Mouse (Mus musculus) ES-Bruce4 (cell line): ENCODE measurements around the gene Tspan17. TPM values are rescaled to one million over a fixed set of nuclear protein-coding genes. Genes with fewer than 3 reads are reported as not detected.

Source experiments
- H3K27ac ChIP-seq: 2 replicates; pipeline ENCODE4 v1.5.1; 2012; ENCODE audit warnings: low read length, inconsistent platforms; ENCODE audit not compliant: insufficient read depth
- H3K27me3 ChIP-seq: 2 replicates; pipeline ENCODE4 v1.6.1; 2012; ENCODE audit warnings: mild to moderate bottlenecking, low read length, inconsistent platforms; ENCODE audit not compliant: control insufficient read depth, poor library complexity, insufficient read depth, severe bottlenecking
- H3K36me3 ChIP-seq: 2 replicates; pipeline ENCODE4 v1.6.1; 2012; ENCODE audit warnings: inconsistent platforms, mild to moderate bottlenecking, low read length, moderate library complexity; ENCODE audit not compliant: control insufficient read depth, poor library complexity, insufficient read depth, severe bottlenecking
- H3K4me1 ChIP-seq: one replicate; pipeline ENCODE4 v1.8.1; 2011; ENCODE audit warnings: low read length; ENCODE audit not compliant: control insufficient read depth, insufficient read depth
- H3K4me3 ChIP-seq: 2 replicates; pipeline ENCODE4 v1.5.1; 2011; ENCODE audit warnings: low read depth, mild to moderate bottlenecking, low read length
- H3K9ac ChIP-seq: 2 replicates; pipeline ENCODE4 v1.6.1; 2012; ENCODE audit warnings: low read depth, mild to moderate bottlenecking, inconsistent platforms; ENCODE audit not compliant: poor library complexity, severe bottlenecking
- H3K9me3 ChIP-seq: replicated peaks from 2 replicates; pipeline ENCODE4 v1.6.1; 2012; ENCODE audit warnings: mild to moderate bottlenecking, low read length, inconsistent platforms; ENCODE audit not compliant: control insufficient read depth, poor library complexity, insufficient read depth, severe bottlenecking
- CTCF ChIP-seq: IDR thresholded peaks from one replicate; pipeline ENCODE4 v1.8.1; 2011; ENCODE audit warnings: low read depth, low read length
- EP300 ChIP-seq: IDR thresholded peaks from 2 replicates; pipeline ENCODE4 v1.6.1; 2011; ENCODE audit warnings: low read depth, low read length; ENCODE audit not compliant: insufficient read depth
- POLR2A ChIP-seq: IDR thresholded peaks from one replicate; pipeline ENCODE4 v1.8.1; 2011; ENCODE audit warnings: low read length; ENCODE audit not compliant: insufficient read depth
- polyA plus RNA-seq: library from polyadenylated mRNA; stranded (reverse); fragments of >200 nt; gene quantifications from 2 replicates; pipeline ENCODE4 v1.2.4, GENCODE M21; 2011; ENCODE audit warnings: low read depth; ENCODE audit not compliant: missing spikeins, insufficient read depth, insufficient read length

Tspan17 gene
- polyA plus RNA-seq, 1 experiment = 12.3 TPM

DNA sequence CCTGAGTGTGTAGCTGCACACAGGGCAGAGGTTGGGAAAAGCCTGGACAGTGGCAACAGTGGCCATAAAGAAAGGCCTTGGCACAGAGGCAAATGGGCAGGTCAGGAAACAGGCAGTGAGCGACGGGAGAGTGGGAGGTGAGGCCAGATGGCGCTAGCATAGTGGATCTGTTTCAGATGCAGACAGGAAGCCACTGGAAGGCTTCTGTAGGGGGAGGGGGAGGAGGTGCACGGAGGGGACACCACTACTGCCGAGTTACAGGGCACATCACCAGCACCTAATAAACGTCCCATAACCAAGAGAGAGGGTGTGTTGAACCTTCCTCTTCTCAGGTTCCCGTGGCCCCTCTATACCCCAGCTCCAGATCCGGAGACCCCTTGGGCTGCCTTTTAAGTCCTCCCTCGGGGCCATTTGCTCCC lies 48.3 kb downstream of the Tspan17 start:
- H3K9ac ChIP-seq = no peak overlapping the region
- no peaks in the 10 kb centered on the region for H3K36me3 ChIP-seq
- no peak overlapping the region for H3K27ac ChIP-seq
- H3K4me3 ChIP-seq = no peak overlapping the region
- H3K9me3 ChIP-seq = no peaks in the 10 kb centered on the region
- H3K4me1 ChIP-seq = peaks cover 2% of the 10 kb centered on the region
- TF ChIP-seq EP300 (no peak), CTCF (no peak), POLR2A (no peak)
- no peaks in the 10 kb centered on the region for H3K27me3 ChIP-seq

- Histone ChIP-seq H3K4me3 (no peak overlapping the region), H3K36me3 (no peaks in the 10 kb centered on the region), H3K27me3 (no peaks in the 10 kb centered on the region), H3K9me3 (no peaks in the 10 kb centered on the region), H3K9ac (no peak overlapping the region), H3K27ac (no peak overlapping the region), H3K4me1 (peaks cover 2% of the 10 kb centered on the region)
- TF ChIP-seq CTCF (no peak), POLR2A (no peak), EP300 (no peak)
Measured at GRCm38 (mm10) chr13:54838540-54838939, 49.4 kb downstream of the Tspan17 start.

DNA sequence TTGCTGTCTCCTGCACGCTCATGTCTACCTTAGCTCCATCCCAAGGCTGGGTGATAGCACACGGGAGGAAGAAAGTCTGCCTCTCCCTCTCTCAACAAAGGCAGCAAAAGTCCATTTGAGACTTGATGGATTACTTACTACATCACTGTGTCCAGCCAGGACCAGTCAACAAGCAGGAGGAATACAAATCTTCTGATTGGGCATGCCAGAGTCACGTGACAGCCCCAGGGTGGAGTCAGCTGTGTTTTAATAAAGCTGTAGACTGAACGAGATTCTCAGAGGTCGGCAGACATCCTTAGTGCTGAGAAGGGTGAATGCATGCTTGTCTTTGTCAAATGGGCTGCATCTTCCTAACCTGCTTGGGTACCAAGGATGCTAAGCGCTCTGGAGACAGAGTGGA lies 50.0 kb downstream of the Tspan17 start:
- Histone ChIP-seq H3K27me3 (no peaks in the 10 kb centered on the region), H3K4me3 (no peak overlapping the region), H3K9me3 (no peaks in the 10 kb centered on the region), H3K27ac (no peak overlapping the region), H3K4me1 (peaks cover 2% of the 10 kb centered on the region), H3K9ac (no peak overlapping the region), H3K36me3 (no peaks in the 10 kb centered on the region)
- TF ChIP-seq CTCF (no peak), POLR2A (no peak), EP300 (no peak)

DNA sequence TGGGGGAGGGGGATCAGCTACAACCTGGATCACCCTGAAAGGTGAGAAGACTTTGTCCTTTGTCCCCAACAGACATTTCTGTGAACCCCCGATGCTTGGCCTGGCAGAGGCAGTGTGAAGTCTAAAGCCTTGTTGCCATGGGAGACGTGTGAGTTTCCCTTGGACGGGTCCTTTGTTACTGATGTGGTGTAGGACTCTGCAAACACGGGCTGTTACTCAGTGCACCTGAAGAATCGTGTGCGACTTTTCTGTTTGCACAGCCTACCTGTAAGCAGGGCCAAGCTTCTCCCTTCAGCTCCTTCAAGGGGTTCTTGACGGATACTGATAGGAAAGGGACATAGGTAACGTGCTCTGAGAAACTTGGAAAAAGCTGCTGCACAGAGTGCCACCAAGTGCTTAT lies 55.4 kb downstream of the Tspan17 start:
- Histone ChIP-seq H3K36me3 (no peaks in the 10 kb centered on the region), H3K27ac (no peak overlapping the region), H3K9me3 (no peaks in the 10 kb centered on the region), H3K27me3 (no peaks in the 10 kb centered on the region), H3K4me1 (no peaks in the 10 kb centered on the region), H3K9ac (no peak overlapping the region), H3K4me3 (no peak overlapping the region)
- TF ChIP-seq EP300 (no peak), POLR2A (no peak), CTCF (no peak)

Other genes starting within 250 kb of the Tspan17 start
- gene 4833439L19Rik, start 223.9 kb upstream of the Tspan17 start, polyA plus RNA-seq = 110 and 111 TPM in 2 replicates
- 10.3 and 11.1 TPM in 2 replicates for gene Arl10, start 214.4 kb upstream of the Tspan17 start, polyA plus RNA-seq
- gene Nop16, start 199.3 kb upstream of the Tspan17 start, polyA plus RNA-seq = 61.8 and 65.5 TPM in 2 replicates
- 104 and 116 TPM in 2 replicates for gene Higd2a, start 199.2 kb upstream of the Tspan17 start, polyA plus RNA-seq
- 27.5 and 30.2 TPM in 2 replicates for gene Cltb, start 178.0 kb upstream of the Tspan17 start, polyA plus RNA-seq
- gene Faf2, start 167.6 kb upstream of the Tspan17 start, polyA plus RNA-seq = 69.3 and 70.5 TPM in 2 replicates
- 153 and 171 TPM in 2 replicates for gene Rnf44, start 95.5 kb upstream of the Tspan17 start, polyA plus RNA-seq
- not detected in 2 replicates for gene Cdhr2, start 87.9 kb upstream of the Tspan17 start, polyA plus RNA-seq
- not detected in 2 replicates for gene Gprin1, start 39.5 kb upstream of the Tspan17 start, polyA plus RNA-seq
- gene Sncb, start 22.8 kb upstream of the Tspan17 start, polyA plus RNA-seq = 2.7 and 2.8 TPM in 2 replicates
- gene Eif4e1b, start 5.4 kb upstream of the Tspan17 start, polyA plus RNA-seq = not detected in 2 replicates
- gene Unc5a, start 160.0 kb downstream of the Tspan17 start, polyA plus RNA-seq = 0.66 and 2.8 TPM in 2 replicates
- gene Hk3, start 232.0 kb downstream of the Tspan17 start, polyA plus RNA-seq = not detected in 2 replicates